Mouse (Mus musculus) C2C12 (cell line): ENCODE measurements around the gene Piwil4. TPM values are rescaled to one million over a fixed set of nuclear protein-coding genes. Genes with fewer than 3 reads are reported as not detected.
"Not testable (repeated sequence)": the region's sequence is repeated elsewhere in the genome, so short reads cannot be mapped to it uniquely, and the experiment has no call there.

ENCODE experiments used
- H3K27me3 ChIP-seq: one replicate; pipeline ENCODE4 v1.6.1; 2011; ENCODE audit not compliant: control insufficient read depth, insufficient read depth, insufficient read length
- H3K36me3 ChIP-seq: one replicate; pipeline ENCODE4 v1.6.1; 2011; ENCODE audit not compliant: control insufficient read depth, insufficient read depth
- H3K4me3 ChIP-seq: one replicate; pipeline ENCODE4 v1.5.1; 2011; ENCODE audit warnings: mild to moderate bottlenecking, control low read depth; ENCODE audit not compliant: poor library complexity, insufficient read depth, severe bottlenecking
- H3K79me2 ChIP-seq: one replicate; pipeline ENCODE4 v1.6.1; 2011; ENCODE audit not compliant: control insufficient read depth, insufficient read depth
- H3K79me3 ChIP-seq: one replicate; pipeline ENCODE4 v1.6.1; 2011; ENCODE audit warnings: low read depth, control low read depth
- H3ac ChIP-seq: one replicate; pipeline ENCODE3; 2011; ENCODE audit warnings: low read depth; ENCODE audit not compliant: control insufficient read depth, insufficient read length
- CEBPB ChIP-seq: IDR thresholded peaks from one replicate; pipeline ENCODE4 v1.6.1; 2011; ENCODE audit warnings: low read depth, mild to moderate bottlenecking, control low read depth, moderate library complexity
- CTCF ChIP-seq: IDR thresholded peaks from one replicate; pipeline ENCODE4 v1.5.1; 2011; ENCODE audit not compliant: control insufficient read depth, insufficient read depth, insufficient read length
- FOSL1 ChIP-seq: IDR thresholded peaks from one replicate; pipeline ENCODE4 v1.8.0; 2011; ENCODE audit warnings: mild to moderate bottlenecking, low read length; ENCODE audit not compliant: poor library complexity, insufficient read depth, severe bottlenecking
- MAX ChIP-seq: IDR thresholded peaks from one replicate; pipeline ENCODE4 v1.6.1; 2011; ENCODE audit warnings: mild to moderate bottlenecking, control low read depth
- MYOD1 ChIP-seq: IDR thresholded peaks from one replicate; pipeline ENCODE4 v1.6.1; 2011; ENCODE audit warnings: low read depth; ENCODE audit not compliant: control insufficient read depth, insufficient read length
- MYOG ChIP-seq: IDR thresholded peaks from one replicate; pipeline ENCODE4 v1.6.1; 2011; ENCODE audit not compliant: control insufficient read depth, insufficient read length; ENCODE audit errors: extremely low read depth
- USF1 ChIP-seq: IDR thresholded peaks from one replicate; pipeline ENCODE4 v1.6.1; 2011; ENCODE audit warnings: low read depth, mild to moderate bottlenecking, control low read depth, moderate library complexity
- polyA plus RNA-seq: library from polyadenylated mRNA; unstranded; fragments of >200 nt; fragmentation: generic; extraction: Trizol; gene quantifications from one replicate; pipeline ENCODE4 v1.2.1, GENCODE M21; 2012; ENCODE audit warnings: missing spikeins

Piwil4 gene
- polyA plus RNA-seq, 1 experiment = 0.23 TPM

DNA sequence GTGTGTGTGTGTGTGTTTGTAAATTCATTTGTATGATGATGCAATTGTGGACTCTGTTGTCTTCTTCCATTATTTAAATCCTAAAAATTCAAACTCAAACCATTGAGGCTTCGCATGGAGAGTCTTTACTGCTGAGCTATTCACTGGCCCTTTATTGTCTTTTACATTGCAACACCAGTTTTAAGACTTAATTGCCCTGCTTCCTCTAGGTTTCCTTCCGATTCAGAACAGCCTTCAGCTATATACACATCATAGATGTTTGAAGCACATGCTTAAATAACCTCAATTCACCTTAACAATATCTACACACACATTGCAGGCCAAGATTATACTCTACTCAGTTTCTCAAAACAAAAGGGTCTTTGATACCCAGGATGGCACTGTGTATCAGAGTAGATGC, 20.1 kb downstream of the Piwil4 start:
- H3K79me2 ChIP-seq = no peaks in the 10 kb centered on the region
- no peaks in the 10 kb centered on the region for H3K79me3 ChIP-seq
- no peaks in the 10 kb centered on the region for H3K36me3 ChIP-seq
- no peak overlapping the region for H3ac ChIP-seq
- H3K4me3 ChIP-seq = no peak overlapping the region
- TF ChIP-seq MYOD1 (no peak), FOSL1 (no peak), MAX (no peak), MYOG (no peak), CTCF (no peak), USF1 (no peak), CEBPB (no peak)
- H3K27me3 ChIP-seq = no peaks in the 10 kb centered on the region

- Histone ChIP-seq H3K79me3 (no peaks in the 10 kb centered on the region), H3K4me3 (no peak overlapping the region), H3K79me2 (no peaks in the 10 kb centered on the region), H3K36me3 (no peaks in the 10 kb centered on the region), H3K27me3 (no peaks in the 10 kb centered on the region), H3ac (no peak overlapping the region)
- TF ChIP-seq MAX (no peak), CEBPB (no peak), MYOG (no peak), USF1 (no peak), MYOD1 (no peak)
Measured at GRCm38 (mm10) chr9:14718332-14718691, 22.2 kb downstream of the Piwil4 start.

DNA sequence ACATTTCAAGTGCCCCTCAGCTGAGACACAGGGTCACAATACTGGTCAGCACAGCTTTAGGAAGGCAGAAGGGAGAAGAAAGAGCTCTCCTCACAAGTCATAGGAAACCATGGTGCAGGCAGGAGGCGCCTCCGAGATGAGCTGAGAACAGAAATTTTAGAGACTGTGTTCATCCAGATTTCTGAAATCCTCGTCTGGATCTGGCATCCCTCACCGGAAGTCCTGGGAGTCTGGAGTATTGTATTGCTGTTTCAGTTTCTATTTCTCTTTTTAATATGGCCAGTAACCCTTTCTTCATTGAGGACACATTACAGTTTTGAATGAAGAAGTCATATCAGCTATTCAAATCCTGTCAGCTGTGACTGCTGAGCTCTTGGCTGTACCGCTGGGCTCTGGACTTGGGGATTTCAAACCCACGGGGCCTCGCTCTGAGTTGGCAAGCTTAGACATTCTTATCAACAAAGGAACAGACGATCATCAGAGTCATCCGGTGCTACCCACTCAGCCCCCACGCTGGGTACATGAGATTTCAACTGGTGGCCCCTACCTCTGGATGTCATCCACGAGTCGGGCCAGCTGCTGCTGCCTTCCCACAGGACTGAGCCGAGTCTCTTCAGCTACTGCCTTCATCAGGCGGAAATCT, 22.7 kb downstream of the Piwil4 start:
- no peaks in the 10 kb centered on the region for H3K27me3 ChIP-seq
- H3K4me3 ChIP-seq = no peak overlapping the region
- TF ChIP-seq CEBPB (no peak), USF1 (no peak), MAX (no peak), FOSL1 (no peak)
- H3K79me3 ChIP-seq = no peaks in the 10 kb centered on the region
- H3K79me2 ChIP-seq = no peaks in the 10 kb centered on the region
- no peak overlapping the region for H3ac ChIP-seq
- no peaks in the 10 kb centered on the region for H3K36me3 ChIP-seq

DNA sequence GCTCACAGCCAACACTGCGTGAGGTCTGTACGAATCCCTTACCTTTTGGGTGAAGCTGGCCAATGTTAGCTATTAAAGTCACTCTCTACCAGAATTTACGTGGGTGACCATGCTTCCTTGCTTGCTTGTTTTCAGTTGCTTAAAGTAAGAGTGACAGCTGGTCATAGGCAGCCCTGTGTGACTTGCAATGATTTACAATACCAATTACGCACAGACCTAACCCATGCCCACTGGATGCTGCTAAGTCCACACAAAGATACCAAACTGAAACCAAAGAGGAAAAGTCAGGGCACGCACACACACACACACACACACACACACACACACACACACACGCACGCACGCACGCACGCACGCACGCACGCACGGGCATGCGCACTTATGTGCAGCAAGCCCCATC, 25.3 kb downstream of the Piwil4 start:
- Histone ChIP-seq H3K79me3 (no peaks in the 10 kb centered on the region), H3K36me3 (no peaks in the 10 kb centered on the region), H3K4me3 (no peak overlapping the region), H3K27me3 (no peaks in the 10 kb centered on the region), H3ac (no peak overlapping the region), H3K79me2 (no peaks in the 10 kb centered on the region)
- TF ChIP-seq CTCF (no peak), USF1 (no peak), FOSL1 (no peak), CEBPB (no peak), MYOG (no peak), MAX (no peak), MYOD1 (no peak)

DNA sequence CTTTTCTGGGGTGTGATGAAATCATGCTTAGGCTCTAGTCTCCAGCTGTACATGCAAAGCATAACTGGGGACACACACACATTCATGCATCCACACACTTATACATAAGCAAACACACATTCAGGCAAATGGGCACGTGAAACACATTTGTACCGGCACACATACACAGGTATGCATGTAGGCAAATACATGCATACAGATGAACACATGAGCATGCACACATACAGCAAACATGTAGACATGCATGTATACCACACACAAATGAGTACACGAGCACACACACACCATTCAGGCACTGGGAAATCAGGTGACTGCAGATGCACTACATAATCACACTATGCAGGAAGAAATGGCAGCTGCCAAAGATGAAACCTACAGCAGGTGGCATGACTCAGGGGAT, 29.6 kb downstream of the Piwil4 start:
- no peak overlapping the region for H3K4me3 ChIP-seq
- no peaks in the 10 kb centered on the region for H3K79me2 ChIP-seq
- TF ChIP-seq MYOD1 = no peak
- TF ChIP-seq MYOG = no peak
- no peak for TF ChIP-seq CEBPB
- no peak for TF ChIP-seq MAX
- no peak for TF ChIP-seq FOSL1
- no peak for TF ChIP-seq USF1
- no peak for TF ChIP-seq CTCF
- no peaks in the 10 kb centered on the region for H3K79me3 ChIP-seq
- H3ac ChIP-seq = no peak overlapping the region
- no peaks in the 10 kb centered on the region for H3K27me3 ChIP-seq
- H3K36me3 ChIP-seq = no peaks in the 10 kb centered on the region

- Histone ChIP-seq H3K36me3 (no peaks in the 10 kb centered on the region), H3K79me3 (no peaks in the 10 kb centered on the region), H3K4me3 (no peak overlapping the region), H3ac (no peak overlapping the region), H3K27me3 (no peaks in the 10 kb centered on the region), H3K79me2 (no peaks in the 10 kb centered on the region)
- TF ChIP-seq FOSL1 (no peak), CEBPB (no peak), CTCF (no peak), MAX (no peak), USF1 (no peak)
Measured at GRCm38 (mm10) chr9:14705321-14706162, 35.0 kb downstream of the Piwil4 start.

GRCm38 (mm10) chr9:14700795-14701194, 39.7 kb downstream of the Piwil4 start:
- H3K79me3 ChIP-seq, H3ac ChIP-seq, H3K27me3 ChIP-seq, H3K79me2 ChIP-seq, H3K4me3 ChIP-seq, H3K36me3 ChIP-seq: not testable (repeated sequence)
